Mouse (Mus musculus): ENCODE measurements around the gene Cc2d1a.

DNA sequence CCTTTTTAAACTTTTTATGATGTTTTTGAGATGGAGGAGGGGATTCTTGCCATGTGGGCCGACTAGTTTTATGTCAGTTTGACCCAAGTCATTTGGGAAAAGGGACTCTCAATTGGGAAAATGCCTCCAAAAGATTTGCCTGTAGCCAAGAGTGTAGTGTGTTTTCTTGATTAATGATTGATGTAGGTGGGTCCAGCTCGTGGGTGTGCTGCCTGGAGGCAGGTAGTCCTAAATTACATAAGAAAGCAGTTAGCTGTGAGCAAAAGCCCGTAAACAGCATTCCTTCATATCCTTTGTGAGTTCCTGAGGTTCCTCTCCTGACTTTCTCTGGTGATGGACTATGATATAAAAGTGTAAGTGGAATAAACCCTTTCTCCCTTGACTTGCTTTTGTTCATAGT, 1.4 kb upstream of the Cc2d1a start:
- TF ChIP-seq CTCF (IDR thresholded peaks at IDR 0.05; ENCODE audit: insufficient read depth, low read depth, low read length) (no peak), POLR2A (IDR thresholded peaks at IDR 0.05; ENCODE audit: insufficient read depth, low read depth, low read length) (no peak)
